Mouse (Mus musculus) small intestine, adult 2 months (tissue): ENCODE results near the gene Ier5. TPM values are rescaled to one million over a fixed set of nuclear protein-coding genes. Genes with fewer than 3 reads are reported as not detected.
A peak's percentile ranks its signal among the peaks of the same experiment; 100 is the strongest.

Experiments
- H3K27ac ChIP-seq: fragments of 200-500 bp; 2 replicates; pipeline ENCODE4 v1.5.1; 2012; ENCODE audit warnings: low read depth, low read length, control low read depth, inconsistent platforms; ENCODE audit not compliant: insufficient read depth
- H3K27me3 ChIP-seq: fragments of 200-500 bp; 2 replicates; pipeline ENCODE4 v1.6.1; 2012; ENCODE audit warnings: mild to moderate bottlenecking, moderate library complexity, low read length, inconsistent platforms; ENCODE audit not compliant: control insufficient read depth, insufficient read depth
- H3K36me3 ChIP-seq: fragments of 200-500 bp; 2 replicates; pipeline ENCODE4 v1.6.1; 2012; ENCODE audit warnings: mild to moderate bottlenecking, low read length, control low read depth, inconsistent platforms; ENCODE audit not compliant: control insufficient read depth, insufficient read depth
- H3K4me1 ChIP-seq: fragments of 200-500 bp; 2 replicates; pipeline ENCODE4 v1.6.1; 2012; ENCODE audit warnings: low read length, inconsistent platforms, mixed read lengths; ENCODE audit not compliant: control insufficient read depth, insufficient read depth, insufficient read length
- H3K4me3 ChIP-seq: fragments of 200-500 bp; 2 replicates; pipeline ENCODE4 v1.5.1; 2012; ENCODE audit warnings: low read depth, mild to moderate bottlenecking, control low read depth, inconsistent platforms, low read length, moderate library complexity
- CTCF ChIP-seq: fragments of 200-500 bp; IDR thresholded peaks from 2 replicates; pipeline ENCODE4 v1.5.1; 2012; ENCODE audit warnings: low read depth, mild to moderate bottlenecking, control low read depth, inconsistent platforms, low read length, moderate library complexity, mixed read lengths; ENCODE audit not compliant: insufficient replicate concordance, insufficient read length; ENCODE audit errors: extremely low read depth
- POLR2A ChIP-seq: fragments of 200-500 bp; IDR thresholded peaks from 2 replicates; pipeline ENCODE4 v1.6.1; 2012; ENCODE audit warnings: low read depth, mild to moderate bottlenecking, control low read depth, inconsistent platforms, low read length, moderate library complexity
- WGBS: fragments of 180-500 bp; shearing (Covaris S2); methylation state at CpG from one replicate; pipeline ENCODE4 v1.1.7; 2018; 5-methylcytosine and 5-hydroxymethylcytosine counted together
- polyA plus RNA-seq: library from polyadenylated mRNA; depleted of rRNA; stranded (reverse); fragments of >200 nt; gene quantifications from 2 replicates; pipeline ENCODE4 v1.2.3, GENCODE M21; 2012

The Ier5 gene
- polyA plus RNA-seq, 1 experiment = 63.9 TPM

DNA sequence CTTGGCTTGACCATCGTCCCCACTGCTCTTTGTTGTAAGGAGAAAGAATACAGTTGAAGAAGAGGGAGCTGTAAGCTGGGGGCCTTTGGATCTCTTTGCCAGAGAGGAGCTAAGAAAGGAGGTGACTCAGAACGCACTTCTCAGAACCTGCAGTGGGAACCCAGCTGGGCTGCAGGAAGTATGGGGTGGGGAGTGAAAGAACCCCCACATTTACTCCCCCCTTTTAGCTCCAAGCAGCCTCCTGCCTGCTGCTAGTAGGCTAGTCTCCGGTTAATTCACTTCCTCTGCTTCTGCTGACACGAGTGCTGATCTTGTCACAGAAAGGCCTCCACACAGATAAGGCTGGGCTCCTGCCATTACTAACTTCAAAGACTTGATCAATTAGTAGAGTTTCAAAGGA lies 12.5 kb downstream of the Ier5 start:
- Histone ChIP-seq H3K4me1 (peaks cover 43% of the 10 kb centered on the region), H3K27ac (peak overlapping the region; percentile 37), H3K36me3 (no peaks in the 10 kb centered on the region), H3K4me3 (no peak overlapping the region), H3K27me3 (no peaks in the 10 kb centered on the region)
- 26% methylated on average over 4 of the region's 4 CpGs for WGBS
- TF ChIP-seq CTCF (no peak), POLR2A (no peak)

DNA sequence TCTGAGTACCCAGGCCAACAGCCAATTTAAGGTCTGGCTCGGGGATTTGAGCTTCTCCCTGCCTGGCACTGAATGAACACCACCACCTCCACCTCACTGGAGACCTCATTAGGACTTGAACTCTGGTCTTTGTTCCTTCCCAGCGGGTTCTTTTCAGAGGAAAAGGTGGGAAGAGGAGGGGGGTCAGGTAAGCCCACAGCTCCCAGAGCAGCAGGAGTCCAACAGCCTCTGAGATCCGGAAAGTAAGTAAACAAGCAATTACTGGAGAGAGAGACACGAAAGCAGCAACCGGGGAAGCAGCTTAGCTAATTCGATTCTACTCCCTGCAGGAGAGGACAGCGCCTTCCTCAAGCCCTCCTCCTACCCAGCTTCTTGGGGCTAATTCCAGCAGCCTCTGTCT lies 13.0 kb downstream of the Ier5 start:
- 20% methylated on average over 7 of the region's 7 CpGs for WGBS
- no peak for TF ChIP-seq CTCF
- TF ChIP-seq POLR2A = no peak
- Histone ChIP-seq H3K4me1 (peaks cover 38% of the 10 kb centered on the region), H3K36me3 (no peaks in the 10 kb centered on the region), H3K4me3 (no peak overlapping the region), H3K27me3 (no peaks in the 10 kb centered on the region), H3K27ac (peak overlapping the region; percentile 37)

DNA sequence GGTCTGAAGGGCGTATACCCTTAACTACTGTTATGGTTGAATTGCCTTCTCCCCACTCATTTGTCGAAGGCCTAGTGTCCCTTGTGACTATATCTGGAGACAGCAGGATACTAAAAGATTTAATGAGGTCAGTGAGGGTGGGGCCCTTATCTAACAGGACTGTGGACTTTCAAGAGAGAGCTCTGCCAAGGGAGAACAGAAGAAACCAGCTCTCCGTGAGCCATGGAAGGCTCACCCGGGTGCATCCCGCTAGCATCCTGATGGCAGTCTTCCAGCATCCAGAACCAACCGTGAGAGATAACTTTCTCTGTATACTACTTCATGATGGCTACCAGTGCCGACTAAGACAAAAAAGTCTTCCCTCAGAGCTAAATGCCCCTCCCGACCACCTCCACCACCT lies 14.6 kb downstream of the Ier5 start:
- peaks cover 38% of the 10 kb centered on the region for H3K4me1 ChIP-seq

DNA sequence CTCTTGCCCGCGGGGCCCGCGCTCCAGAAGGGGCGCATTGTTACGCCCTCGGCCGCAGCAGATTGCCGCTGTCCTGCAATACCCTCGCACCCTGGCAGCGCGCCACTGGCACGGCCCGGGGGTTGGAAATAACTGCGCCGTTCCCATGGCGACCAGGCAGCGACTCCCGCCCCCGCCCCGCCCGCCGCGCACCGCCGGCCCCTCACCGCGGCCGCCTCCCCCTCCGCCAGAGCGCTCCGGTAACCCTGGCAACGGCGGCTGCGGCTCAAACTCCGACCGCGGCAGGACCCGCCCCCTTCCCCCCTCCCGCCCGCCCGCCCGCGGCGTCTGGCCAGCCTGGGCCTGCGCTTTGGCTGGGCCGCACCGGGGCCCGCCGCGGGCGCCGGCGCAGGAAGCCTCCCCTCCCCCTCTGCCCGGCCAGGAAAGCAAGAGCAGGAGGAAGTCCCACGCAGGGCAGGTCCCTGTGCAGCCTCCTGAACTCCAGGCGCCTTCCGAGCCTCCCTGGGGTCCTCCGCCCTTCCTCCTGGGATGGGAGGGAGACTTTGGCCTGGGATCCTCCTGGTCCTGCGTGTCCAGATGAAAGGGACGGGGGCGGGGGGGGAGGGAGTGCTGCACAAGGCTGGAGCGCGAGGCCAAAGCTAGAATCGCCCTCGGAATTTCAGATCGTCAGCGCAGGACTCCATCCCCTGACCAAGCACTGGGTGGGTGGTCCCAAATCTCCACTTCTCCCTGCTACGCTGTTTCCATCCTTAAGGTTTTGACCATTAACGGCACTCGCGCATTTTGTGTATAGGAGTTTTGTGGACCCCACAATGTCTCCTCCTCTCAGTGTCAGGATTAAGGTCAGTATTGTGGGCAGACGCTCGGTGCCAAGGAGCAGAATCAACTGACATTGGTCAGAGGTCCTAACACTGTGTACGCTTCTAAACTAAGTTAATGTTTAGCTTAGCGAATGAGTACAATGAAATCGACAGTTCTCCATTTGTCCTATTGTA lies 15.9 kb downstream of the Ier5 start:
- H3K36me3 ChIP-seq = no peaks in the 10 kb centered on the region
- H3K4me3 ChIP-seq = peak overlapping the region; percentile 67
- peaks cover 30% of the 10 kb centered on the region for H3K4me1 ChIP-seq
- no peak for TF ChIP-seq CTCF
- TF ChIP-seq POLR2A = peak; percentile 83
- WGBS = 2% methylated on average over 61 of the region's 77 CpGs
- peak overlapping the region; percentile 90 for H3K27ac ChIP-seq
- no peaks in the 10 kb centered on the region for H3K27me3 ChIP-seq

More for the DNA sequence above, 14.6 kb downstream of the Ier5 start:
- no peak; the same call in 1 of the 2 replicates for TF ChIP-seq CTCF
- no peak; the same call in 1 of the 2 replicates for TF ChIP-seq POLR2A
- no peaks in the 10 kb centered on the region for H3K36me3 ChIP-seq
- WGBS = 21% methylated on average over 8 of the region's 8 CpGs
- peak overlapping the region; percentile 97 for H3K27ac ChIP-seq
- no peaks in the 10 kb centered on the region for H3K27me3 ChIP-seq
- H3K4me3 ChIP-seq = peak overlapping the region; percentile 18; the same call in 1 of the 2 replicates

DNA sequence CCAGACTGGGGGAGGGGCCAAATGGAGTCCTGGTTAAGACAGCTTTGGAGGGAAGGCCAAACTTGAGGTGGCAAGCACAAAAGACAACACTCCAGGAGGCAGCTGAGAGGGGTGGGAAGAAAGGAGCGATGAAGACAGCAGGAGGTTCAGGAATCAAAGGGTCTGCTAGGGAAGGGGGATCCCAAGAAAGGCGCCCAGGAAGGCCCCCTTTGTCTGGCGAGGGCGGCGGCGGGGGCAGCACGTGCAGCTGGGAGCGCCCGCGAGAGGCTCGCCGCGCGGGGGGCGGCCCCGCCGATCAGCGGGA lies 16.5 kb downstream of the Ier5 start:
- Histone ChIP-seq H3K36me3 (no peaks in the 10 kb centered on the region), H3K4me1 (peaks cover 30% of the 10 kb centered on the region), H3K4me3 (peak overlapping the region; percentile 67), H3K27me3 (no peaks in the 10 kb centered on the region), H3K27ac (peak overlapping the region; percentile 26)
- TF ChIP-seq POLR2A = no peak
- TF ChIP-seq CTCF = no peak
- WGBS = 1% methylated on average over 18 of the region's 18 CpGs

DNA sequence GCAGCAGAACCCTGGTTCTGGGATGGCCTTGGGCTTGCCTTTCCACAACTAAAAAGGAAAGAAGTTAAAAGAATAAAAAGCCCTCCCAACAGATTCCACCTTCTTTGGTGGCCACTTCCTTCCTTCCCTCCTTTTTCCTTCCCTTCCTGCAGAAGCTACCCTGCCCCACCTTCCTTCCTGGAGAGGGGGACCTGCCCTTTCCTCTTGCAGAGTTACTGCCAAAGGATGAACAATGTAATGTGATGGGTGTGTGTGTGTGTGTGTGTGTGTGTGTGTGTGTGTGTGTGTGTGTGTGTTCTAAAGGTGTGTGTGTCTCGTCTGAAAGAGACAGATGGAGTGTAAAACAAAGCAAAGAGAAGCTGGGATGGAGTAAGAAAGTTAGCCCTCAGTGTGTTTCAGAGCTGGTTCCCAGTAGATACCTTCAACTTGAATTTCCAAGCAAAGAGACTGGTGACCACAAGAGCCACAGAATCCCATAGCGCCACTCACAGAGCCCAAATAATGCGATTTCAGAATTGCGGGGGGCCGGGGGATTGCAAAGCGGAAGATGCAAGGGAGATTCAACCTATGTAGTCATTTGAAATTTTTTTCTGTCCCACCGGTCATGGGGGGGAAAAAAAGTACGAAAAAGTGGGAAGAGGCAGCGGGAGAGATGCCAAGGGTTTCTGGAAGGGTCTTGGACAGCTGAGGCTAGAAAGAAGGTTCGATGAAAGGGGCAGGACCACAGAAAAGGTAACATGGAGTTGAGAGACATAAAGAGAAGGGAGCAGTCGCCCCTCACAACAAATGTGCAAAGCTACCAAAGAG lies 17.1 kb downstream of the Ier5 start:
- 57% methylated on average over 11 of the region's 11 CpGs for WGBS
- TF ChIP-seq CTCF (no peak), POLR2A (no peak)
- H3K4me1 ChIP-seq = peaks cover 27% of the 10 kb centered on the region
- H3K27me3 ChIP-seq = no peaks in the 10 kb centered on the region
- H3K36me3 ChIP-seq = no peaks in the 10 kb centered on the region
- H3K27ac ChIP-seq = no peak overlapping the region
- H3K4me3 ChIP-seq = peak overlapping the region; percentile 67; the same call in 1 of the 2 replicates

DNA sequence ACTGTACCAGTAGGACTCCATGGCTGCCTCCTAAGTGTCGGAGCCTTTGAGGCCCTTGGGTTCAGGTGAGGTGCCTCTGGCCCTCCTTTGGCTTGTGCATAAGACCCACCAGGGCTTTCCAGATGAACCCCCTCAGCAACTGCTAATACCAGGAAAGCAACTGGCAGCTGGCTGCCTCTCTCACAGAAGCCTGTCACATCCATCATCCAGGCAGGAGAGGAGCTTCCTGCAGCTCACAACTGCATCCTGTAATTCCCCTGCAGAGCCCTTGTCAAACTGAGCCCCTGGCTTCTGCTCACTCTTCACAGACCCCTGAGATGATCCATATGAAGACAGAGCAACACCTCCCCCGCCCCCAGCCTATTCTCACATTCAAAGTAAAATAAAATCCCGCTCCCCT lies 21.8 kb downstream of the Ier5 start:
- H3K36me3 ChIP-seq = no peaks in the 10 kb centered on the region
- no peak overlapping the region for H3K4me3 ChIP-seq
- peaks cover 17% of the 10 kb centered on the region for H3K4me1 ChIP-seq
- H3K27me3 ChIP-seq = no peaks in the 10 kb centered on the region
- no peak overlapping the region for H3K27ac ChIP-seq
- WGBS = 89% methylated on average over 3 of the region's 3 CpGs
- TF ChIP-seq POLR2A = no peak
